Mouse (Mus musculus): Measurements from ENCODE around the gene Rb1. TPM values are rescaled to one million over a fixed set of nuclear protein-coding genes. Genes with fewer than 3 reads are reported as not detected.

Rb1 gene
- total RNA-seq, 2 experiments from 2014 or later: 14.4 to 20.1 TPM

GRCm38 (mm10) chr14:73211477-73211876 lies 114.1 kb downstream of the Rb1 start:
- TF ChIP-seq CTCF (IDR thresholded peaks at IDR 0.05): no peak
- intact Hi-C loops (cut with DNase I): no loop called here
- H3K27ac ChIP-seq: no peak overlapping the region
- DNase-seq: no peak
- H3K4me3 ChIP-seq: no peak overlapping the region

- H3K27ac ChIP-seq: no peak overlapping the region; the same call in 1 of the 2 replicates
- intact Hi-C loops (cut with DNase I): no loop called here
- no peak overlapping the region for H3K4me3 ChIP-seq
- no peak for DNase-seq
- no peak for TF ChIP-seq CTCF (IDR thresholded peaks at IDR 0.05)
These were observed 115.4 kb downstream of the Rb1 start for GRCm38 (mm10) chr14:73210196-73210595.

GRCm38 (mm10) chr14:73209262-73209661 lies 116.4 kb downstream of the Rb1 start:
- TF ChIP-seq CTCF (IDR thresholded peaks at IDR 0.05): no peak

GRCm38 (mm10) chr14:73204016-73204415 lies 121.6 kb downstream of the Rb1 start:
- TF ChIP-seq CTCF (IDR thresholded peaks at IDR 0.05): no peak
- H3K4me3 ChIP-seq: no peak overlapping the region
- intact Hi-C loops (cut with DNase I): no loop called here
- DNase-seq: no peak
- no peak overlapping the region; the same call in 1 of the 2 replicates for H3K27ac ChIP-seq

More at GRCm38 (mm10) chr14:73209262-73209661, 116.4 kb downstream of the Rb1 start:
- peak overlapping the region; percentile 66; the same call in 1 of the 2 replicates for H3K27ac ChIP-seq
- DNase-seq: peak; percentile 28
- intact Hi-C loops (cut with DNase I): no loop called here
- no peak overlapping the region for H3K4me3 ChIP-seq

GRCm38 (mm10) chr14:73201447-73201846 lies 124.2 kb downstream of the Rb1 start:
- no peak for TF ChIP-seq CTCF (IDR thresholded peaks at IDR 0.05)
- Histone ChIP-seq H3K27ac (no peak overlapping the region), H3K4me3 (no peak overlapping the region)
- intact Hi-C loops (cut with DNase I): no loop called here
- no peak for DNase-seq

- H3K4me3 ChIP-seq: no peak overlapping the region
- intact Hi-C loops (cut with DNase I): no loop called here
- no peak for DNase-seq
- TF ChIP-seq CTCF (IDR thresholded peaks at IDR 0.05): no peak
- H3K27ac ChIP-seq: no peak overlapping the region
These were observed 126.6 kb downstream of the Rb1 start for GRCm38 (mm10) chr14:73199058-73199457.

GRCm38 (mm10) chr14:73186875-73187274 lies 138.7 kb downstream of the Rb1 start:
- TF ChIP-seq CTCF (IDR thresholded peaks at IDR 0.05): no peak
- no peak overlapping the region for H3K4me3 ChIP-seq
- intact Hi-C loops (cut with DNase I): no loop called here
- DNase-seq: no peak
- no peak overlapping the region for H3K27ac ChIP-seq

GRCm38 (mm10) chr14:73181144-73181543 lies 144.5 kb downstream of the Rb1 start:
- no peak for DNase-seq
- Histone ChIP-seq H3K4me3 (no peak overlapping the region), H3K27ac (no peak overlapping the region)
- TF ChIP-seq CTCF (IDR thresholded peaks at IDR 0.05): no peak
- intact Hi-C loops (cut with DNase I): no loop called here

- Histone ChIP-seq H3K4me3 (no peak overlapping the region), H3K27ac (no peak overlapping the region)
- intact Hi-C loops (cut with DNase I): no loop called here
- TF ChIP-seq CTCF (IDR thresholded peaks at IDR 0.05): no peak
- no peak for DNase-seq
These were observed 145.0 kb downstream of the Rb1 start for GRCm38 (mm10) chr14:73180671-73181070.

- no peak for DNase-seq
- Histone ChIP-seq H3K4me3 (no peak overlapping the region), H3K27ac (peak overlapping the region; percentile 46; the same call in 1 of the 2 replicates)
- no peak for TF ChIP-seq CTCF (IDR thresholded peaks at IDR 0.05)
- intact Hi-C loops (cut with DNase I): no loop called here
These were observed 146.4 kb downstream of the Rb1 start for GRCm38 (mm10) chr14:73179221-73179681.

- Histone ChIP-seq H3K4me3 (no peak overlapping the region), H3K27ac (no peak overlapping the region)
- no peak for TF ChIP-seq CTCF (IDR thresholded peaks at IDR 0.05)
- DNase-seq: no peak
- intact Hi-C loops (cut with DNase I): no loop called here
These were observed 147.7 kb downstream of the Rb1 start for GRCm38 (mm10) chr14:73177961-73178360.

GRCm38 (mm10) chr14:73176266-73176665 lies 149.4 kb downstream of the Rb1 start:
- no peak for DNase-seq
- intact Hi-C loops (cut with DNase I): no loop called here
- Histone ChIP-seq H3K4me3 (no peak overlapping the region), H3K27ac (no peak overlapping the region)
- no peak for TF ChIP-seq CTCF (IDR thresholded peaks at IDR 0.05)

GRCm38 (mm10) chr14:73175814-73176213 lies 149.8 kb downstream of the Rb1 start:
- intact Hi-C loops (cut with DNase I): no loop called here
- no peak overlapping the region for H3K27ac ChIP-seq

GRCm38 (mm10) chr14:73175031-73175430 lies 150.6 kb downstream of the Rb1 start:
- intact Hi-C loops (cut with DNase I): no loop called here
- Histone ChIP-seq H3K27ac (no peak overlapping the region), H3K4me3 (no peak overlapping the region)
- no peak for TF ChIP-seq CTCF (IDR thresholded peaks at IDR 0.05)
- no peak for DNase-seq

More at GRCm38 (mm10) chr14:73175814-73176213, 149.8 kb downstream of the Rb1 start:
- no peak overlapping the region for H3K4me3 ChIP-seq
- TF ChIP-seq CTCF (IDR thresholded peaks at IDR 0.05): no peak
- no peak for DNase-seq

Data from gastrocnemius, adult 2 months (tissue).